Mouse (Mus musculus) naive thymus-derived CD4-positive, alpha-beta T cell, adult 2 months (primary cell): ENCODE data around the gene 6030468B19Rik.
A peak's percentile ranks its signal among the peaks of the same experiment; 100 is the strongest.
"Not testable (repeated sequence)": the region's sequence is repeated elsewhere in the genome, so short reads cannot be mapped to it uniquely, and the experiment has no call there.

ENCODE experiments used
- DNase-seq: peaks from one replicate; pipeline ENCODE4 v3.0.0-alpha.2; 2011; ENCODE audit warnings: low read depth

The 6030468B19Rik gene

DNA sequence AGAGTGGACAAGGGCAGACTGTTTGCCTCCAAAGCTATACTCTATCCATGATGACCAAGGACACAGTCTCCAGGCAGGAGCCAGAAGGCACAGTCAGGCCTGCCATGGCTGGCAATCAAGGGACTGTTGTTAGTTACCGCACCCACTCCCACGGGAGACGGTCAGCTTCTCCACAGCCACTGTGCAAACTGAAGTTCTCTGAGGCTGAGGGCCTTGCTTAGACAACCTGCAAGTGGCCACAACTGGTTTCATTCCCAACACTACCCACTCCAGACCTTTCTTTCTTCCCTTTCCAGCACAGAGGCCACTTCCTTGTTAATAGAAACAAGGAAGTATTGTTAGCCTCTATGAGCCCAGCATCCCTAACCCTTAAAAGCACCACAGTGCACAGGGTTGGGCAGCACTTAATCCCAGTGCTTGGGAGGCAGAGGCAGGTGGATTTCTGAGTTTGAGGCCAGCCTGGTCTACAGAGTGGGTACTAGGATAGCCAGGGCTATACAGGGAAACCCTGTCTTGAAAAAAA lies 5.8 kb downstream of the 6030468B19Rik start:
- DNase-seq = no peak

DNA sequence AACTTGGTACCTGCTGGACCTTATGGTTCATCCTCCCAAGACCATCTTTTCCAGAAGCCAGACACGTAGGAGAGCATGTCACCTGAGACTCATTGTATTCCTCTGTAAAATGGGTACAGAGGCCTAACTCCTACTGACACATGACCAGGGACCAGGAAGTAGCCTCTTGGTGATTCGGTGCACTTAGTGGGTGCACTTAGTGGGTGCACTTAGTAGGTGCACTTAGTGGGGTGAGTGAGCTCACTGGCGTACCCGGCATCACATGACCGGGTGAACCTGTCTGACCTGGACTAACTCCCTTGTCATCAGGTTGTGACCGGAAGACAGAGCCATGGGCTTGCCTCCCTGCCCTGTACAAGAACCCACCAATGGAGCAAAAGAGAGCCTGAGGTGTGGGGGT lies 9.3 kb downstream of the 6030468B19Rik start:
- no peak for DNase-seq

GRCm38 (mm10) chr11:117809407-117810311 lies 12.2 kb downstream of the 6030468B19Rik start, which contains the start of the genes Gm20708 and Syngr2:
Gene Gm20708 (plus strand): TSS chr11:117809668.
Gene Syngr2 (plus strand): TSS chr11:117809668.
- peak; percentile 71 for DNase-seq

DNA sequence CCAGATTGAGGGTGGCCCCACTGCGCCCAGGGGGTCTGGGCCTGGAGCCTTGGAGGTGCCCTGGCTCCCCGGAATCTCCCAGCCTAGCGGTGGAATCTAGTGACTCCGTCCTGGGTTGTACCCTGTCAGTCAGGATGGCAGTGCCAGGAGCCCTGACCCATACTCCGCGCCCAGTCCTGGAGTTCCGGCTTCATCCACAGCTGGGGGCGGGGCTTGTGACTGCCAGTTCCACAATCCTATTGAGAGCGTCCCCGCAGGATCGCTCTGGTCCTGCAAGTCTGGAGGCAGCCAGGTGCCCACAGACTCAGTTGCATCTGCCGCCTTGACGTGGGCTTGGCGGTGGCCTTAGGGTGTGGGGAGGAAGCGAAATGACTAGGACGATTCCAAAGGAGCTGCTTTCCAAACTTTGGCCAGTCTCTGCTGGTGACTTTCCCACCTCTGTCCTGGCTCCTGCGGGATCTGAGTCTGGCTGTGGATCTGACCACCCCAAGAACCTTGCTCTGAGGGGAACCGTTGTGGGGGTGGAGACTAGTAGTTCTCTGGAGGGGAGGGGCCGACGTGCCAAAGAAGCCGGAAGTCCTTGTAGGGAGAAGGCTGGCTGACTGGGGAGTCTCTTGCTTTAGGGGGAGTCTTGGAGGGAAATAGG lies 13.1 kb downstream of the 6030468B19Rik start:
- peak; percentile 84 for DNase-seq

- no peak for DNase-seq
Measured at GRCm38 (mm10) chr11:117813867-117814266, 16.4 kb downstream of the 6030468B19Rik start.

GRCm38 (mm10) chr11:117814704-117815366 lies 17.4 kb downstream of the 6030468B19Rik start:
- DNase-seq = no peak

DNA sequence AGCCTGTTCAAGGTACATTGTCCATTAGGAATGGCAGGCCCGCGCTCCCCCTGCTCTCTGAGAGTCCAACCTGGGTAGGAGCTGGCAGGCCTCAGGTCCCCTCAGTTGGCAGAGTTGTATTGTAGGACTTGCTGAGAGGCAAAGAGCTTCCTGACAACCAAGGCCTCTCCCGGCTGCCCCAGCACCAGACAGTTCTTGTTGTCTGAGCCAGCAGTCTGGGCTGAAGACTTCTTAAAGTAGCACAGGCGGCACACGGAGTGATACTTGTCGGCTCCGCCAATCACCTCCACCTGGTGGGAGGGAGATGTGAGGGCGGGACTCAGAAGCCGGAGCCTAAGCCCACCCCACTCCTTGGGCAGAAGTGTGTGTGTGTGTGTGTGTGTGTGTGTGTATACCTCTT lies 18.4 kb downstream of the 6030468B19Rik start:
- DNase-seq = not testable (repeated sequence)

GRCm38 (mm10) chr11:117816389-117816996 lies 19.0 kb downstream of the 6030468B19Rik start:
- DNase-seq = no peak

DNA sequence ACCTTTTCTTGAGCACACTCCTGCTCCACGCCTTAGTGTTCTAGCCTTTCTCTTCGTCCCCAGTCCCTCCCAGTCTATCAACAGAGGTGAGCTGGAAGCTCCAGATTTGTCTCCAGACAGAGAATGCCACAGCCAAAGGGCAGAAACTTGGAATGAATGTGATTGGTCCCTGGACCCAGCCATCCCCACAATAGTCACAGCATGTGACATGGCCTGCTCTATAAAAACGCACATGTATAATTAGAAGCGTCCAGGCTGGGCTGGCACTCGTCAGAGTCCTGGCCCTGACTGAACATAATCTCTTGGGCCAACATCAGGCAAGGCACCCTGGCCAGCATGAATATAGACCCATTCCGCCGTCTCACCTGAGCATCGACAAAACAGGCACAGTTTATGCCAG lies 21.6 kb downstream of the 6030468B19Rik start:
- DNase-seq = no peak

- no peak for DNase-seq
Measured at GRCm38 (mm10) chr11:117820173-117820572, 22.7 kb downstream of the 6030468B19Rik start.

GRCm38 (mm10) chr11:117821868-117822267 lies 24.4 kb downstream of the 6030468B19Rik start:
- DNase-seq = no peak

GRCm38 (mm10) chr11:117822728-117823241 lies 25.3 kb downstream of the 6030468B19Rik start:
- DNase-seq = no peak

DNA sequence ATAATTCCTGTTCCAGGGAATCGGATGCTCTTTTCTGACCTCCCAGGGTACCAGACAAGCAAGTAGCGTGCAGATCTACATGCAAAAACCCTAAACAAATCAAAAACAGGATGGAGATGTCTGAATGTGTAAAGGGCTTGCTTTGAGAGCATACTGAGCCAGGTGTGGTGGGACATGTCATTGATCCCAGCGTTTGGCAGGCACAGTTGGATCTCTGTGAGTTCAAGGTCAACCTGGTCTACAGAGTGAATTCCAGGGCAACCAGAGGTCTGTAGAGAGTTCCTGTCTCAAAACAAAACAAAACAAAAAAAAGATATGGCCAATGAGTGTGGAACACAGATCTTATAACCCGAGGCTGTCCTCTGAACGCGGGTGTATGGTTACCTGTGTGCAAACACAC lies 26.0 kb downstream of the 6030468B19Rik start:
- DNase-seq = no peak

GRCm38 (mm10) chr11:117824060-117824969 lies 26.9 kb downstream of the 6030468B19Rik start:
- peak; percentile 90 for DNase-seq

GRCm38 (mm10) chr11:117825333-117826101 lies 28.1 kb downstream of the 6030468B19Rik start, which contains the start of the genes Afmid and Tk1:
Gene Afmid (plus strand): TSS chr11:117825924.
Gene Tk1 (minus strand): TSS chr11:117826092.
- DNase-seq = peak; percentile 66

GRCm38 (mm10) chr11:117826164-117826563 lies 28.7 kb downstream of the 6030468B19Rik start:
- DNase-seq = peak; percentile 17

- DNase-seq = peak; percentile 29
Measured at GRCm38 (mm10) chr11:117826916-117827315, 29.5 kb downstream of the 6030468B19Rik start.

GRCm38 (mm10) chr11:117827386-117827785 lies 29.9 kb downstream of the 6030468B19Rik start:
- DNase-seq = peak; percentile 29

GRCm38 (mm10) chr11:117828149-117828887 lies 30.9 kb downstream of the 6030468B19Rik start:
- DNase-seq = peak; percentile 88
